Mouse (Mus musculus): ENCODE results near the gene Ror1.

DNA sequence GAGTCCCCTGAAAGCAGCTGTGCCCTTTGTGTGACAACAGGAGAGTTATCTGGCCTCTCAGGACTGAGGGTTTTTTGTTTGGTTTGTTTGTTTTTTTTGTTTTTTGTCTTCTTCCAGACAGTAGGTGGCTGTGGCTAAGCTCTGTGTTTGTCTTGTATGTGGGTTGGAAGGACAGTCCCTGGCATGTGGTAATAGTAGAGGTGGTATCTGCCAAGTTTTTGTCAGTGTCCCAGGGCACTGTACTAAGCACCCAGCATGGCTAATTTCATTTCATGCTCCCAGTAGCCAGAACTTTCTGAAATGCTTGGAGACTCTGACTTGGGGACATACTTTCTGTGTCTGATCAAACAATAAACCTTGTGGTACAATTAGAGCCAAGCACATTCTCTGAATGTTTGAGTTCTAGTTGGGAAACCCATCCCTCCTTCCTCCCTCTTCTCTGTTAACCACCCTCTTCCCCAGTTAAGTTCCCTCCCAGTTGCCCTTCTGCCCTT lies 256.3 kb downstream of the Ror1 start:
- TF ChIP-seq CTCF (IDR thresholded peaks at IDR 0.05; ENCODE audit: low read depth, low read length) (no peak), EP300 (IDR thresholded peaks at IDR 0.05; ENCODE audit: insufficient read depth, low read depth, low read length) (no peak)
